Mouse (Mus musculus) lung, postnatal 0 days (tissue): ENCODE results near the gene Rhod.

Source experiments
- CTCF ChIP-seq: IDR thresholded peaks from 2 replicates; pipeline ENCODE4 v1.5.1; 2016; ENCODE audit warnings: antibody characterized with exemption, mild to moderate bottlenecking
- EP300 ChIP-seq: IDR thresholded peaks from 2 replicates; pipeline ENCODE4 v1.6.1; 2016; ENCODE audit warnings: antibody characterized with exemption, mild to moderate bottlenecking, control low read depth

DNA sequence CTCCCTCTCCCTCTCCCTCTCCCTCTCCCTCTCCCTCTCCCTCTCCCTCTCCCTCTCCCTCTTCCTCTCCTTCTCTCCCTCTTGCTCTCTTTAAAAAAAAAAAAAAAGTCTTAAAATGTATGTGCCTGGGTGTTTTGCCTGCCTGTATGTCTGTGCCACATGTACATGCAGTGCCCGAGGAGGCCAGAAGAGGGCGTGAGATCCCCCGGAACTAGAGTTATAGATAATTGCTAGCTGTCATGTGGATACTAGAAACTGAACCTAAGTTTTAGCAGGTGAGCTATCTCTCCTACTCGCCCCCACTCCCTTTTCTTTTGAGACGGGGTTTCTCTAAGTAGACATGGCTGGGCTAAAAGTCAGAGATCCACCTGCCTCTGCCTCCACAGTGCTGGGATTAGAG, 29.1 kb upstream of the Rhod start:
- TF ChIP-seq CTCF = peak; percentile 52
- TF ChIP-seq EP300 = no peak
